Mouse (Mus musculus) C2C12 (cell line): ENCODE results near the gene A730061H03Rik.

Source experiments
- CEBPB ChIP-seq: IDR thresholded peaks from one replicate; pipeline ENCODE4 v1.6.1; 2011; ENCODE audit warnings: low read depth, mild to moderate bottlenecking, control low read depth, moderate library complexity
- CTCF ChIP-seq: IDR thresholded peaks from one replicate; pipeline ENCODE4 v1.5.1; 2011; ENCODE audit not compliant: control insufficient read depth, insufficient read depth, insufficient read length
- FOSL1 ChIP-seq: IDR thresholded peaks from one replicate; pipeline ENCODE4 v1.8.0; 2011; ENCODE audit warnings: mild to moderate bottlenecking, low read length; ENCODE audit not compliant: poor library complexity, insufficient read depth, severe bottlenecking
- MAX ChIP-seq: IDR thresholded peaks from one replicate; pipeline ENCODE4 v1.6.1; 2011; ENCODE audit warnings: mild to moderate bottlenecking, control low read depth
- MYOD1 ChIP-seq: IDR thresholded peaks from one replicate; pipeline ENCODE4 v1.6.1; 2011; ENCODE audit warnings: low read depth; ENCODE audit not compliant: control insufficient read depth, insufficient read length
- MYOG ChIP-seq: IDR thresholded peaks from one replicate; pipeline ENCODE4 v1.6.1; 2011; ENCODE audit not compliant: control insufficient read depth, insufficient read length; ENCODE audit errors: extremely low read depth
- USF1 ChIP-seq: IDR thresholded peaks from one replicate; pipeline ENCODE4 v1.6.1; 2011; ENCODE audit warnings: low read depth, mild to moderate bottlenecking, control low read depth, moderate library complexity

GRCm38 (mm10) chr14:55608339-55608738 is 48.1 kb upstream of the A730061H03Rik start:
- no peak for TF ChIP-seq CTCF
- TF ChIP-seq CEBPB, result no peak
- no peak for TF ChIP-seq MYOD1
- TF ChIP-seq USF1, result no peak
- no peak for TF ChIP-seq FOSL1
- TF ChIP-seq MAX, result no peak
- TF ChIP-seq MYOG, result no peak
